Mouse (Mus musculus) brain, embryonic 14.5 days (tissue): ENCODE measurements around the gene Eef2kmt.

Source experiments
- CTCF ChIP-seq: fragments of 200-500 bp; IDR thresholded peaks from 2 replicates; pipeline ENCODE4 v1.5.1; 2012; ENCODE audit warnings: inconsistent platforms, mild to moderate bottlenecking, moderate library complexity, borderline replicate concordance; ENCODE audit not compliant: insufficient read depth, insufficient read length; ENCODE audit errors: extremely low read depth
- POLR2A ChIP-seq: fragments of 200-500 bp; IDR thresholded peaks from 2 replicates; pipeline ENCODE4 v1.6.1; 2012; ENCODE audit warnings: mild to moderate bottlenecking, inconsistent platforms, borderline replicate concordance; ENCODE audit not compliant: poor library complexity, insufficient read depth, insufficient read length, severe bottlenecking; ENCODE audit errors: extremely low read depth

- TF ChIP-seq POLR2A: no peak
- TF ChIP-seq CTCF: no peak
Measured at GRCm38 (mm10) chr16:5295238-5295637, 39.5 kb upstream of the Eef2kmt start.
